Mouse (Mus musculus): ENCODE results near the gene Fitm1.

DNA sequence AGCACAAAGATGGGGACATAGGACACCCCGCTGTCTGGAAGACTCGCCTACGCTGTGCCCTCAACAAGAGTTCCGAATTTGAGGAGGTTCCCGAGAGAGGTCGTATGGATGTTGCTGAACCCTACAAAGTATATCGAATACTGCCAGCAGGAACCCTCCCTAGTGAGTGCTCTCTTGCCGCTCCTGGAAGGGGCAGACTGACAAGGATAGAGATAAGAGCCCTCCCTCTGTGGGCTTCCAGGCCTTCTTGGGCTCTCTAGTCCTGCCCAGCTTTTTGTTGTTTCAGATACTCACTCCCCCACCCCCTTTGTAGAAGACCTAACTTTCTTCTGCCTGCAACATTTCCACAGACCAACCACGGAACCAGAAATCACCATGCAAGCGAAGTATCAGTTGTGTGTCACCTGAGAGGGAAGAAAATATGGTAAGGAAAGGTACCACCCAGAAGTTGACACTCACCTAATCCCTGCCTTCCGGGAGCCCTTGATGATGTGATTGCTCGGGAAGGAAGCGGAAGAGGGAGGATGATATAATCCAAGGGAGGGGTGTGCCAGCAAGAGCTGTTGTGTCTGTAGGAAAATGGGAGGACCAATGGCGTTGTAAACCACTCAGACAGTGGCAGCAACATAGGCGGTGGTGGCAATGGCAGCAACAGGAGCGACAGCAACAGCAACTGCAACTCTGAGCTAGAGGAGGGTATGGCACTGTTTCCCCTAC, 30.5 kb downstream of the Fitm1 start:
- TF ChIP-seq GATA1 (IDR thresholded peaks at IDR 0.05; ENCODE audit: low read length) (no peak), TAL1 (IDR thresholded peaks at IDR 0.05; ENCODE audit: low read length) (no peak)

Measured in erythroblast, embryonic 14.5 days (primary cell).